Mouse (Mus musculus) CH12.LX (cell line): Measurements from ENCODE around the gene Galnt6. TPM values are rescaled to one million over a fixed set of nuclear protein-coding genes. Genes with fewer than 3 reads are reported as not detected.
A peak's percentile ranks its signal among the peaks of the same experiment; 100 is the strongest.

Experiments
- DNase-seq: peaks from one replicate; pipeline ENCODE4 v3.0.0-alpha.2; 2013; ENCODE audit errors: extremely low read depth
- H3K27ac ChIP-seq: 2 replicates; pipeline ENCODE4 v1.5.1; 2012; ENCODE audit warnings: low read depth, mild to moderate bottlenecking, control low read depth, moderate library complexity; ENCODE audit not compliant: insufficient read depth
- H3K27me3 ChIP-seq: replicated peaks from 2 replicates; pipeline ENCODE3; 2012; ENCODE audit warnings: inconsistent platforms
- H3K36me3 ChIP-seq, 2 experiments: replicated peaks in 1 of 2; 2 replicates each; pipeline versions ENCODE3 to v1.6.1; 2012; ENCODE audit warnings: inconsistent platforms in 1 of 2, low read length in 1 of 2, mild to moderate bottlenecking in 1 of 2, mixed read lengths in 1 of 2, moderate library complexity in 1 of 2; ENCODE audit not compliant: control insufficient read depth in 1 of 2, insufficient read depth in 1 of 2
- H3K4me1 ChIP-seq, 2 experiments: 2 replicates each; pipeline ENCODE4 v1.6.1; 2012; ENCODE audit warnings: inconsistent platforms in 1 of 2, moderate library complexity in 1 of 2; ENCODE audit not compliant: insufficient read depth in 2 of 2, control insufficient read depth in 1 of 2
- H3K4me2 ChIP-seq: 2 replicates; pipeline ENCODE4 v1.6.1; 2012; ENCODE audit warnings: low read depth, mild to moderate bottlenecking, control low read depth; ENCODE audit not compliant: poor library complexity, insufficient read depth, severe bottlenecking
- H3K4me3 ChIP-seq, 3 experiments: fragments of 150-350 bp in 1 of 3; sonication (generic) in 1 of 3; replicated peaks in 1 of 3; 2 replicates each; pipeline versions ENCODE3 to v1.5.1; 2011 to 2012; ENCODE audit warnings: low read depth in 2 of 3, low read length in 2 of 3, mild to moderate bottlenecking in 2 of 3, moderate library complexity in 2 of 3, control low read depth in 1 of 3, improper control_type of control experiment in 1 of 3, inconsistent platforms in 1 of 3, mixed read lengths in 1 of 3; ENCODE audit not compliant: poor library complexity in 1 of 3
- H3K79me2 ChIP-seq: replicated peaks from 2 replicates; pipeline ENCODE4 v1.6.1; 2012; ENCODE audit warnings: mild to moderate bottlenecking, moderate library complexity; ENCODE audit not compliant: control insufficient read depth, poor library complexity, insufficient read depth, severe bottlenecking; ENCODE audit errors: extremely low read depth
- H3K9ac ChIP-seq: 2 replicates; pipeline ENCODE4 v1.6.1; 2012; ENCODE audit warnings: low read depth, mild to moderate bottlenecking, control low read depth, moderate library complexity; ENCODE audit not compliant: insufficient read depth
- H3K9me3 ChIP-seq: replicated peaks from 2 replicates; pipeline ENCODE3; 2012; ENCODE audit warnings: low read length, inconsistent platforms, mixed read lengths
- ELF1 ChIP-seq: IDR thresholded peaks from 2 replicates; pipeline ENCODE4 v1.6.1; 2014; ENCODE audit warnings: low read depth, mild to moderate bottlenecking, inconsistent platforms, low read length, improper control_type of control experiment
- EP300 ChIP-seq: IDR thresholded peaks from 2 replicates; pipeline ENCODE4 v1.6.1; 2011; ENCODE audit warnings: low read length, improper control_type of control experiment
- ETS1 ChIP-seq: conservative IDR thresholded peaks from 2 replicates; pipeline ENCODE4 v1.6.1; 2012; ENCODE audit warnings: low read depth, mild to moderate bottlenecking, inconsistent platforms, low read length, improper control_type of control experiment, moderate library complexity
- GABPA ChIP-seq: IDR thresholded peaks from 2 replicates; pipeline ENCODE4 v1.6.1; 2012; ENCODE audit warnings: low read depth, low read length, improper control_type of control experiment, inconsistent platforms; ENCODE audit not compliant: insufficient replicate concordance
- IRF4 ChIP-seq: IDR thresholded peaks from 2 replicates; pipeline ENCODE4 v1.6.1; 2014; ENCODE audit warnings: low read depth, mild to moderate bottlenecking, inconsistent platforms, low read length, improper control_type of control experiment
- JUN ChIP-seq: IDR thresholded peaks from 2 replicates; pipeline ENCODE4 v1.6.1; 2011; ENCODE audit warnings: low read depth, mild to moderate bottlenecking, low read length, improper control_type of control experiment, moderate library complexity; ENCODE audit not compliant: insufficient read depth
- MAX ChIP-seq: IDR thresholded peaks from 2 replicates; pipeline ENCODE4 v1.6.1; 2011; ENCODE audit warnings: low read length, improper control_type of control experiment
- MAZ ChIP-seq: IDR thresholded peaks from 2 replicates; pipeline ENCODE4 v1.6.1; 2012; ENCODE audit warnings: low read depth, mild to moderate bottlenecking, inconsistent platforms, low read length, improper control_type of control experiment, moderate library complexity
- MEF2A ChIP-seq: IDR thresholded peaks from 2 replicates; pipeline ENCODE4 v1.6.1; 2014; ENCODE audit warnings: low read depth, mild to moderate bottlenecking, inconsistent platforms, low read length, improper control_type of control experiment, borderline replicate concordance
- MXI1 ChIP-seq: IDR thresholded peaks from 2 replicates; pipeline ENCODE4 v1.6.1; 2011; ENCODE audit warnings: mild to moderate bottlenecking, low read depth, low read length, improper control_type of control experiment
- NRF1 ChIP-seq: IDR thresholded peaks from 2 replicates; pipeline ENCODE4 v1.6.1; 2014; ENCODE audit warnings: low read depth, mild to moderate bottlenecking, inconsistent platforms, low read length, improper control_type of control experiment, moderate library complexity
- RAD21 ChIP-seq: IDR thresholded peaks from 2 replicates; pipeline ENCODE4 v1.6.1; 2011; ENCODE audit warnings: low read depth, mild to moderate bottlenecking, low read length, improper control_type of control experiment, moderate library complexity
- ZNF384 ChIP-seq: IDR thresholded peaks from 2 replicates; pipeline ENCODE4 v1.6.1; 2012; ENCODE audit warnings: low read depth, low read length, improper control_type of control experiment, inconsistent platforms
- dilution Hi-C: fragments of 300-500 bp; cut with MboI; formaldehyde crosslinking; loops from 2 replicates; pipeline ENCODE4 v1.14.3; 2020; ENCODE audit warnings: low sequenced_read_pairs; ENCODE audit not compliant: extremely low pct_unique_long_range_greater_than_20kb, extremely low pct_ligation_motif_present
- in situ Hi-C: fragments of 300-500 bp; cut with MboI; formaldehyde crosslinking; loops from 3 replicates; pipeline ENCODE4 v1.14.3; 2019; ENCODE audit warnings: low sequenced_read_pairs, low pct_ligation_motif_present, low pct_unique_long_range_greater_than_20kb, mixed read lengths
- polyA plus RNA-seq: library from polyadenylated mRNA; unstranded; fragments of >175 nt; gene quantifications from 2 replicates; pipeline ENCODE4 v1.2.1, GENCODE M21; 2012; ENCODE audit warnings: low read depth; ENCODE audit not compliant: insufficient read length
- total RNA-seq, 2 experiments: library from RNA; depleted of rRNA; stranded (reverse); fragments of 300-350 nt in 1 of 2; fragments of >200 nt in 1 of 2; gene quantifications; 2 replicates each; pipeline ENCODE4 v1.2.3; 2012 to 2014

Gene Galnt6
- total and polyA plus RNA-seq, 3 experiments: 0.58 to 5.0 (median 2.0) TPM

GRCm38 (mm10) chr15:100737667-100738066, 8.5 kb upstream of the Galnt6 start:
- Histone ChIP-seq H3K9me3 (no peaks in the 10 kb centered on the region), H3K27me3 (peaks cover 6% of the 10 kb centered on the region), H3K36me3 (no peaks in the 10 kb centered on the region), H3K4me3 (no peak overlapping the region), H3K9ac (no peak overlapping the region; the same call in 1 of the 2 replicates), H3K4me2 (peak overlapping the region; percentile 42; the same call in 1 of the 2 replicates), H3K4me1 (peaks cover 18 to 42% of the 10 kb centered on the region in 2 experiments), H3K27ac (0 out of 2 replicates have a peak overlapping the region, but pooled peaks have one; percentile 5), H3K79me2 (no peaks in the 10 kb centered on the region)
- TF ChIP-seq EP300: peak; percentile 90
- no peak for TF ChIP-seq JUN
- TF ChIP-seq ETS1: peak; percentile 16; the same call in 1 of the 2 replicates
- no peak for TF ChIP-seq MAZ
- TF ChIP-seq MEF2A: 0 out of 2 replicates have a peak, but pooled peaks have one; percentile 15
- peak; percentile 64 for TF ChIP-seq ELF1
- peak; percentile 97 for TF ChIP-seq IRF4
- peak; percentile 58 for DNase-seq
- in situ Hi-C loops: no loop called here
- dilution Hi-C loops: no loop called here

GRCm38 (mm10) chr15:100735953-100736300, 6.8 kb upstream of the Galnt6 start:
- Histone ChIP-seq H3K9ac (no peak overlapping the region), H3K4me2 (no peak overlapping the region), H3K36me3 (peaks cover 0 to 4% of the 10 kb centered on the region in 2 experiments)
- in situ Hi-C loops: no loop called here
- no peak for TF ChIP-seq MAX
- TF ChIP-seq, all 38 proteins: peak for 0
- Histone ChIP-seq H3K79me2 (no peaks in the 10 kb centered on the region), H3K4me1 (peaks cover 26 to 54% of the 10 kb centered on the region in 2 experiments), H3K27me3 (peaks cover 6% of the 10 kb centered on the region), H3K27ac (no peak overlapping the region), H3K9me3 (no peaks in the 10 kb centered on the region), H3K4me3 (no peak overlapping the region)
- dilution Hi-C loops: no loop called here
- DNase-seq: no peak

- Histone ChIP-seq H3K79me2 (no peaks in the 10 kb centered on the region), H3K27ac (no peak overlapping the region), H3K9ac (no peak overlapping the region), H3K27me3 (peaks cover 3% of the 10 kb centered on the region), H3K36me3 (peaks cover 0 to 8% of the 10 kb centered on the region in 2 experiments), H3K9me3 (no peaks in the 10 kb centered on the region), H3K4me1 (peaks cover 26 to 55% of the 10 kb centered on the region in 2 experiments), H3K4me2 (no peak overlapping the region), H3K4me3 (no peak overlapping the region)
- dilution Hi-C loops (no loop called here), in situ Hi-C loops (no loop called here)
- TF ChIP-seq GABPA: no peak
- TF ChIP-seq RAD21: no peak
- TF ChIP-seq NRF1: no peak
- no peak for TF ChIP-seq MXI1
- TF ChIP-seq ZNF384: peak; percentile 76
- no peak for DNase-seq
Measured at GRCm38 (mm10) chr15:100735095-100735952, 6.1 kb upstream of the Galnt6 start.
